Mouse (Mus musculus) 416B (cell line): ENCODE data around the gene B2m.

Experiments
- DNase-seq: peaks from one replicate; pipeline ENCODE4 v3.0.0; 2011; ENCODE audit warnings: low read depth

B2m gene

DNA sequence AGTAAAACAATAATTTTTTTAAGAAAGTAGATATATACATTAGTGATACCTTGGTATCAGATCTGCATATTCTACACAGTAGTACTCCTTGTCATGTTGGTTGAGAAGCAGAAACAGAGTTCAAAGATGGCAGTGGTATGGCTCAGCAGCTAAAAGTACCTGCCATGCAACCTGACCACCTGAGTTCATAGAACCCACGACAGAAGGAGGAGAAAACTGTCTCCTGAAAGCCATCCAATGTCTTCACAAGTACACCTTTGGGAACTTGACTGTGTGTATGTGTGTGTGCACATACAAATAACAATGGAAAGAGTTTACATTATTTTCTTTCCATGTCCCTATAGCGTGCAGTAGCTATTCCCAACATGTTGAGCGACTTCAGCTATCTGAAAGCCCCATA, 2.2 kb downstream of the B2m start:
- no peak for DNase-seq

DNA sequence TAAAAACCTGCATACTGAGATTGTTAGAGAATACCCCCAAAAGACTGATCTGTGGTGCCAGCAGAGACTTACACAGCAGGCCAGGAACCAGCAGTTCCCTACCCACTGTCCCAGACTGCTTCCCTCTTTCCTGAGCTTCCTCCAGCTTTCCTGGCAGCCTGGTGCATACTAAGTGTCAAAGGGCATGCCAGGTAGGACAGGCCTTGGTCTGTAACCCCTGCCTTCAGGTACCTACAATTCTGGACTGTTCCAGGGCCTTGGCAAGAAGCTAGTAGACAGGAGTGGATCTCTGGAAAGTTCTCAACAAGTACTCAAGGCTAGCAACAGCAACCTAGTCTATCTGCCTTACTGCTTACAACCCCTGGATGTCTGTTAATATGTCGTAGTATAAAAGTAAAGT, 3.7 kb downstream of the B2m start:
- no peak for DNase-seq

DNA sequence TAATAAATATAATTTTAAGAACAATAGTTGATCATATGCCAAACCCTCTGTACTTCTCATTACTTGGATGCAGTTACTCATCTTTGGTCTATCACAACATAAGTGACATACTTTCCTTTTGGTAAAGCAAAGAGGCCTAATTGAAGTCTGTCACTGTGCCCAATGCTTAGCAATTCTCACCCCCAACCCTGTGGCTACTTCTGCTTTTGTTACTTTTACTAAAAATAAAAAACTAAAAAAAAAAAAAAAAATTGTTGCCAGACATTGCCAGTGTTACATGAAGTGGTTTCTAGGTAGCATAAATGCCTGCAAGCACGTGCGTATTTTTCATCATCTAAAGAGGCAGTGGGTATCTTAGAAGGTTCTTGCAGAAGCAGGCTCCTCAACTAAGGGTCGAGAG, 5.4 kb downstream of the B2m start:
- DNase-seq = no peak

DNA sequence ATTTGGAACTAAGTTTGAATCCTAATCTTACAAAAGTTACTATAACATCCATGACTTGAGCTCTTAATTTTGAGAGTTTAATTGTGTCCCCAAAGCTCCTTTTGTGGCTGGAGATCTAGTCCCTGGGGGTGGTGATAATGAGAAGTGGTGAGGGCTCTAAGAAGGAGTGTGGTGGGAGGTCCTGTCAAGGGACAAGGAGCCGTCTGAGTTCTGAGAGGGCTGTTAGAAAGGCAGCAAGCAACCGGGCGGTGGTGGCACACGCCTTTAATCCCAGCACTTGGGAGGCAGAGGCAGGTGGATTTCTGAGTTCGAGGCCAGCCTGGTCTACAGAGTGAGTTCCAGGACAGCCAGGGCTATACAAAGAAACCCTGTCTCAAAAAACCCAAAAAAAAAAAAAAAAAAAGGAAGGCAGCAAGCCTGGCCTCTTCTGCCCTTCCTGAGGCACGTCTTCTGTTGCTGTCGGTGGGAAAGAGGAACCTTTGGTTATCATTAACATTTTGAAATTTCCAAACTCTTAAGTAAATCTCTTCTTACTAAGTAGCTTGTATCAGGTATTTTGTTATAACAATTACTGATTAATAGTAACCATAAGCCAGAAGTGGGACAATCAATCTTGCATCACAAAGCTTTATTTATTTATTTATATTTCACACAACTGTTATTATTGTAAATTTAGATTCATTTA, 6.3 kb downstream of the B2m start:
- peak; percentile 54 for DNase-seq

DNA sequence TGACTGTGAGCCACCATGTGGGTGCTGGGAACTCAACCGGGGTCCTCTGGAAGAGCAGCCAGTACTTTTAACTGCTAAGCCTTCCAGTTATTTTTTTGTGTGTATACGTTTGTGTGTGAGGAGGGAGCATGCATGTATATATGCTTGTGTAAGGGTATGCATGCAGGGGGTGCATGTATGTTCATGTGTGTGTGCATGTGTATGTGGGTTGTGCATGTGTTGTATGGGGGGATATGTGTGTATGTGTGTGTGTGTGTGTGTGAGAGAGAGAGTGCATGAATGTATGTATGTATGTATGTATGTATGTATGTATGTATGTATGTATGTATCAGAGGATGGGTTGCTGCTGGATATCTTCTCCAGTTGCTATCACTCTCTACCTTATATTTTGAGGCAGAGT, 7.0 kb downstream of the B2m start:
- DNase-seq = no peak

DNA sequence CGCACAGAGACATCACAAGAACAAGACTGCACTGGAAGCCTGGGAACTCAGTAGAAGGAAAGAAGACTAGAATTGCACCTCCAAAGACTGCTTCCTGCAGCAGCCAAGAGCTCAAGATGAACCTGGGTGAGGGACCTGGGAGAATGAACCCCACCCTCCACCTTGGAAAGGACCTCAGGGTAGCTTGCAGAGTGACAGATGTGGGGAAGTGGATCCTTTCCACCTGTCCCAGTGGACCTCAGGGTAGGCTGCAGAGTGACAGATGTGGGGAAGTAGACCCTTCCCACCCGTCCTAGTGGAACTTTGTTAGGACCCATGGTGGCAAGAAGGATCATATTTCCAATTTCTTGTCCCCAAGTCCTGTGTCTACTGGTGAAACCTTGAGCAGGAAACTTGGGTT, 7.8 kb downstream of the B2m start:
- DNase-seq = no peak

DNA sequence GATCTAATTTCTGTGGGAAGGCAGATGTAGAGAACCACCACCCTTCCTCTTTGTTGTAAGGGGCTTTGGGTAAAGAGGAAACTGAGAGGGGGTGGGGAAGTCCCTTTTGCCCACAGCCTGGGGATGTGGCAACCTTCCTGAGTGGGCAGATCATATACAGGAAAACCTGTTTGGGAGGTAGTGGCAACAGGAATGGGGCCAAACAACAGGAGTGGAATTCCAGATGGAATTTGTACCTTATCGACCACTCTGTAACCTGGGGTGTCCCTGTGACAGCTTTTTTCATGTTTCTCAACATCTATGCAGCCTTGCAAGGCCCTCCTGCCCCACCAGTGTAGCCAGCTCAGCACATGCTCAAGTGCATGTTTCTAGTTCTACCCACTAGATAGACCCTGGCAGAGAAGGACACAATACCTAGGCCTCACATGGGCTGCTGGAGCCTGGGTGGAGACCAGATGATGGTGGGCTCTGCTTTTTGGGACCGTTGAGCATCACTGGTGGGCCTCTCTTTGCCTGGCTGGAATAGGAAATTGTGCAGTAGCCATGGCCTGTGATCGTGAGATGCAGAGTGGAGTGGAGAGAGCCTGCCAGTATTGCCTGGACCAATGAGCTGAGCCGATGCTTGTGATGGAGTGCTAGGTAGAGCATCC, 8.7 kb downstream of the B2m start:
- peak; percentile 42 for DNase-seq

DNA sequence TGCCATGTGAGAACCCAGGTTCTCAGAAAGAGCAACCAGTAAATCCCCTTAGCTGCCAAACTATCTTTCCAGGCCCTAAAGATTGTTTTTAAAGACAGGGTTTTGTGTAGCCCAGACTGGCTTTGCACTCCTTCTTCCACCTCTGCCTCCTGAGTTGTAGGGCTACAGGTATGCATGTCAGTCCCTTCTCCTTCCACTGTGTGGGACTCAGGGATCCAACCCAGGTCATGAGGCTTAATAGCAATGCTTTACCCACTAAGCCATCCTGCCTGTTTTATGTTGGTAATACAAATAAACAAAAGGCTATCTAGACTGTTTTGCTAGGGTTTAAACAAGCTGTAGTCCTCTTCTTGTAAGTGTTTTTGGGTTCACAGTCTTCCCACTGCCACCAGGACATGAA, 10.1 kb downstream of the B2m start:
- DNase-seq = no peak

DNA sequence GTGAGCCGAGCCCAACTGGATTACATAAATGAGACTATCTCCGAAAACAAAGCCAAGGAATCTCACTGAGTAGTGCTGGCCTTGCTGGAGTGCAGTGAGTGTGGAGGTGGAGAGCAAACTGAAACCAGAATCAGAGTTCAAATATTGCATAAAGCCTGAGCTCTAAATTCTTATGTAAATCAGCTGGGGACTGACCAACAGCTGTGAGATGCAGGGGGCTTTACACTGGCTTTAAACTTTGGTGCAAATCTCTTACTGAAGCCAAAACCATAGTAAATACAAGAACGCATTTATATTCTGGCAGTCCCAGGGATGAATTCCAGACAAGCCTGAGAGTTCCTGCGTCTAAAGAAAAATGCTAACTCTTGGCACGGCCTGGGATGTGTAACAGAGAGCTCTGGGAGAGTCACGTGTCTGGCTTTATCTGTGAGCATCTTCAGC, 10.9 kb downstream of the B2m start:
- DNase-seq = no peak

DNA sequence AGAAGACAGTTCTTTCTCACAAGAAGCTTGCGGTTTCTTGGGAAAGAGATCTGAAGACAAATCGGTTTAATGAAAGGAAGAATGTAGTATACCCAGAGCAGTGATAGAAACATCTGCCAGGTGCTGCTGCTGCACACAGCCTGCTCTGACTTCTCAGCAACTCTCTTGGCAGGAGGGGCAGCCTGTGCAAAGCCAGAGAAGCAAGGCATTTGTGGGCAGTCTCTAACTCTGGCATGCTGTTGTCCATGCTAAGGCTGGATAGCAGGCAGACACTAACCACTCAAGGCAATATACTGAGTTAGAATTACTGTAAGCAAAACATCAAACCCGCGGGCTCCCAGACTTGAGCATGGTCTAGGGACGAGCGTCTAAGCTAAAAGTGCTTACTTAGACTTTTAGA, 12.2 kb downstream of the B2m start:
- no peak for DNase-seq

DNA sequence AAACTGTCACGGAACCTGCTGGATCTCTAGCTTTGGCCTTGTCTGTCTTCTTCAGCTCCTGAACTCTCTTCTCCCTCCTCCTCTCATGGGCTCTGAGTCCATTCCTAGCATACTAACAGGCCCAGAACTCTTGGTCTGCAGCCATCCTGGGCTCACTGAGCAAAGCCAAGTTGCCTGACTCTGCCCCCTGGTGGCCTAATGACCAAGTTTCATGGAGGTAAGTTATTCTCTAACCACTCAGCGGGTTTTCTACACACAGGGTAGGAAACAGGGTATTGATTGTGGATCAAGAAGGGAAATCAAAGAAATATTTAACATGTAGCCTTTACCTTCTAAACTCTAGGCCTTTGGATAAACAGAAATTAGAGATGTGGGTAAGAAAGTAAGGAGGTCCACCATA, 13.2 kb downstream of the B2m start, which contains the start of gene Trim69:
Gene Trim69, plus strand, starts transcription at position 21 of the 400 bp plus-strand sequence.
- peak; percentile 80 for DNase-seq

DNA sequence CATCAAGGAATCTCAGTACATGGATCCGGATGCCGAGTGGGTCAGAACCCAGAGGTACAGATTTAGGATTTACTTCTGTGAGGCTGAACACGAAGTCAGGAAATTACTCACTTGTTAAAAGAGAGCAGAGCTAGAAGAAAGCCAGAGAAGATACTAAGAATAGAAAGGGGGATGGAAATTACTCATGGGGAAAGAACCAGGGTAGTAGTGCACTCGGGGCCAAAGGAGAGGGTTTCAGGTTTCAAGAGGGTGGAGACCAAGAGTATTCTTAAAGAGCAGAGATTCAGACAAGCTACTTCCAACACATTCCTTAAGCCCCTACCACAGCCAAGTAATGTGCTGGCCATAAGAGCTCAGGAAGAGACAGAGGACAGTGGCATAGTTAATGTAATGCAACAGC, 14.1 kb downstream of the B2m start:
- DNase-seq = peak; percentile 91

DNA sequence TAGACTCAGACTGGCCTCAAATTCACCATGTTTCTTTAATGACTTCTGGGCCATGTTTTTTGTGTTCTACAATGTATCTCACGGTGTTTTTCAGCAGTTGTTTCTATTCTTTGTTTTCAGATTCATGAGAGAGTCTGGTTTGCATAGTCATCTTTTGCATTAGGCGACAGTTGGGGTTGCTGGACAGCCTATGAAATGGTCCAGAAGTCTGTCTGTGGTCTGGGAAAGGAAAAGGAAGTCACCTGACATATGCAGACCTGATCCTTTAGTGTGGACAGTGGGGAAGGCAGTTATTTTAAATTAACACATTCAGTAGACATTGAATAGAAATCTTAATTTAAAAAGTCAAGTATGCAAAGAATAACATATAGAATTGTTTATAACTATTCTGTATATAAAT, 15.0 kb downstream of the B2m start:
- DNase-seq = peak; percentile 68

DNA sequence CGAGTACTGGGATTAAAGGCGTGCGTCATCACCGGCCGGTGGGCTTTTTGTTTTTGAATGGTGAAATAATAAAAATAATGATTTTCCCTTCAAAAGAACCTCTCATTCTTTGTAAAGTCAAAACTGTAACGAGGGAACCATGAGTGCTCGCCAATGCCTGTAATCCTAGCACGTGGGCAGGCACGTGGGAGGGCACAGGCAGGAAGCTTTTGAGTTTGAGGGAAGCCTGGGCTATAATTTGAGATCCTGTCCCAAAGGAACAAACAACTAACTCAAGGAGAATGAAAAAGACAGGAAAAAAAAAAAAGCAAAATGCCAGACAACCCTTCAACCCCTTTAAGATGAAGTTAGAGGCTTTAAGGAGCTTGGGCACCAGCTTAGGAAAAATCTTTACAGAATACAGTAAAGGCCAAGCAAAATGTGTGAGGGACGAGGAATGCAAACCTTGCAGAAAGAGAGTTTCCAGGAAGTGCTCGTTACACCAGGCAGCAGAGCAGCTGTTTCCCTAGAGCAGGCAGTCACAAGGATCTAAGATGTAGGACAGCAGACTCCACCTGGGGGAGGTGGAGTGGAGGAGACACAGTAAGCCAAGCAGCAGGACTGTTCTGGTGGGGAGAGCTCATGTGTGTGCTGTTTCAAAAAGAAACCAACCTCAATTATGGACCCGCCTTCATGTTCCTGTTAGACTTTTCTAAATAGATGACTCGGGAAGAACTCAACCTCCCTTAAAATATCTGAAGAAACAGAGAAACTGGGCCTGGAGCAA, 16.1 kb downstream of the B2m start:
- DNase-seq = peak; percentile 52

DNA sequence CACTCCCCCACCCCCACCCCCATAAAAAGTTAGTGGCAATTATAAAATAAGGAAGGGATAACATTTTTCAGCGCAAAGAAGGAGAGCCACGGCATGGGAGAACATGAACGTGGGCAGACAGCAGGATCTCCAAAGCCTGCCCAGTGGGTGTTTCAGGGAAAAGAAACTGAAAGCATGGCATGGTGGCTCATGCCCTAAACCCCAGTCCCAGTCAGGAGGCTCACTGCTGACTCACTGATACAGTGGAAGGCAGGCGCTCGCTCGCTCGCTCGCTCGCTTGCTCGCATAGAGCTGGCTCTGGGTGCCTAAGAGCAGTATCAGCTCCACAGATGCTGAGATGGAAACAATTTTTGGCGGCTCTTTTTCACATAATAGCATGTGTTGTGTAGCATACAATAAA, 16.8 kb downstream of the B2m start:
- peak; percentile 79 for DNase-seq

DNA sequence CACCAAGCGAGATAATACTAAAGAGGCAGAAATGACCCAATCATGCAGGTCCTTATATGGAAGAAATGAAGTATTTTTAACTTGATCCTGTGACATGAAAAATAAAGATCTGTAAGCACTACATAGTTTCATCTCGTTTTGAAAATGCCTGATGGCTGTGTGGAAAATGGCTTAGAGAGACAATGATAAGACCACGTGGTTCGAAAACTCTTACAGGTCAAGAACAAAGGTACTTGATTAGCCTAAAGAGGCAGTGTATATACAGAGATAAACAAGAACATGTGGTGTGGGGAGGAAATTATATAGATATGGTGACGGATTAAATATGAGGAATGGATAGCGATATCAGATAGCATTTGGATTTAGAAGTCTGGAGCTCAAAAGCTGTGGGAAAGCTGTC, 23.8 kb downstream of the B2m start:
- DNase-seq = no peak

DNA sequence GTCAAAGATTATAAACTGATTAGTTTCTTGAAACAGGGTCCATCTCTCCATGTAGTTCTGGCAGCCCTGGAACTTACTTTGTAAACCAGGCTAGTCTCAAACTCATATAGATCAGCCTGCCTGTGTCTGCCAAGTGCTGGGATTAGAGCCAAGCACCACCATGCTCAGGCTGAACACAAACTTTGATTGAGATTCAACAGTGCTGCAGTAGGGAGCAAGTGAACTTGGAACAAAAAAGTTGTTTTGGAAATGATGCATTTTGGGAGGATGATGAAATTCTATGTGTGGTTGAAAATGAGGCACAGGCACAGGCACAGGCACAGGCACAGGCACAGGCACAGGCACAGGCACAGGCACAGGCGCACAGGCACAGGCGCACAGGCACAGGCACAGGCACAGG, 24.7 kb downstream of the B2m start:
- DNase-seq = no peak

DNA sequence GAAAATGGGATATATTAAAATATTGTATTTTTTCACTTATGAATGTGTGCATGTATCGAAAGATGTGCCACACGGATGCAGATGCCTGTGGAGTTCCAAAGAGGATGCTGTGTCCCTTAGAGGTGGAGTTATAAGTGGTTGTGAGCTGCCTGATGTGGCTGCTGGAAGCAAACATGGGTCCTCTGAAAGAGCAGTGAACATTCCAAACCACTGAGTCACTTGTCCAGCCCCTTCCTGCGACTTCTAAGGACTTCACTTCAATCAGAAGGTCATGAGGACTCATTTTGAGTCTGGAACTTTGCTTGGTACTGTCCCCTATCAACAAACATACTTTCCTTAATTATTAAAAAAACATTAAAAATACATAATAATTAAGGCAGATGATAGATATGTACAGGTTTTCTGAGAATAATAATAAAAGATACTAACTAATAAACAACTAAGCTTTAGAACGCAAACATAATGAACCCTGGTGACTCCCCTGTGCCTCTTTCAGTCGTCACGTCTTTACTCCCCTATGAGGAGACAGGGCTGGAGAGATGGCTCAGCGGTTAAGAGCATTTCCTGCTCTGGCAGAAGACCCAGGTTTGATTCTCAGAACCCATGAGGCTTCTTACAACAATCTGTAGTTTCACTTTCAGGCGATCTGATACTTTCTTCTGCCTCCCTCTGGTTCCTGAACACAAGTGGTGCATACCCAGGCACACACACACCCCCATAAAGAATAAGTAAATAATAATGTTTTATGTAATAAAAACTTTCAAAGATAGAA, 32.8 kb downstream of the B2m start:
- DNase-seq = peak; percentile 68

DNA sequence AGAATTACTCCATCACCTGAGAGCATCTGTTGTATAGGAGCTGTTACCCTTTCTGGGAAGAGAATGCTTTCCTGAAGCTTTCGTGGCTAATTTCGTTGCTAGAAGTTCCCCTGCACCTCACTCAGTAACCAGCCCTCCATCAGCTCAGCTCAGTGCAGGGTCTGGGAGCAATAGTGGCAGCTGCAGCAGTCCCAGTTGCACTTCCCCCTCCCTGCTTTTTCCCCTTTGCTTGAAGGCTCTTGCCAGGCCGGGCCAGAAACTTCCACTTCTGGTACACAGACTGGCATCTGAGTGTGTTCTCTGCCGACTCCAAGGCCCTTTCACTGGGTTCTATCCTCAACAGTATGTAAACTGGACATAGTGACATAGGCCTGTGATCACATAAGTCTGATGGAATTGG, 37.6 kb downstream of the B2m start:
- no peak for DNase-seq

DNA sequence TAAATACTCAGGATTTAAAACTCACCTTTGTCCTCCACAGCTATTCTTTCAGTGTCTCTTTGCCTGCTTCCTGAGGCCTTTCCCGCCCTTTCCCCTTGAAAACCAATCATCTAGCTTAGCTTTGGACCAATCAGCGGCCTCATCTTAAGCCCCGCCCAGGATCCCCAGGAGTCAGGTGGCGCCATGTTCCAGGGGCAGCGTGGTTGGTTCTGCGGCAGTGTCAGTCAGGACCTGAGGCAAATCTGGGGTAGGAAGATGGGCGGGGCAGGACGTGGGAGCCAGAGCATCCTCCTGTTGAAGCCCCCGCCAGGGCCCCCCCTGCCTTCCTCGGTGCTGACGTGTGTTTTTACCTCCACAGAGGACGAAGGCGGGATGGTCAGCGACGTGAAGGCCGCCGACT, 38.6 kb downstream of the B2m start, which contains the start of the genes Patl2 and Terb2:
Gene Patl2, minus strand, starts transcription at position 84 of the 400 bp plus-strand sequence.
Gene Terb2, plus strand, starts transcription at position 167 of the 400 bp plus-strand sequence.
- DNase-seq = no peak

DNA sequence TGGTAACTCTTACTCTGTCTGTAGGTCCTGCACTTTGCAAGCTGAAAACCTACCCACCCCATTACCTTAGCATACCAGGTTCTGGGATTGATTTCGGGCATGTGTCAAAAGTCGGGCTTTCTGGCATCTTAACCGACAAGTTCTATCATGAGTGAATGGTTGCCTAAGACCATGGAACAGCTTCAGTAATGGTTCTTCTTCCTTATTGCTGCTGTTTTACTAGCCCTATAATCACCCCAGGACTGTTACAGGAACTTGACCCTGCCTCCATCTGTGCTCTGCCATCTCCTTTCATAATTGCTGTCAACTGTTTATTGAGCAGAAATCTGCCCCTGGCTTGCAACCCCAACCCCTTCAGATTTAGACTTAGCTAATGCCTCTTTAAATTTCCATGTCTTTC, 39.3 kb downstream of the B2m start:
- no peak for DNase-seq

DNA sequence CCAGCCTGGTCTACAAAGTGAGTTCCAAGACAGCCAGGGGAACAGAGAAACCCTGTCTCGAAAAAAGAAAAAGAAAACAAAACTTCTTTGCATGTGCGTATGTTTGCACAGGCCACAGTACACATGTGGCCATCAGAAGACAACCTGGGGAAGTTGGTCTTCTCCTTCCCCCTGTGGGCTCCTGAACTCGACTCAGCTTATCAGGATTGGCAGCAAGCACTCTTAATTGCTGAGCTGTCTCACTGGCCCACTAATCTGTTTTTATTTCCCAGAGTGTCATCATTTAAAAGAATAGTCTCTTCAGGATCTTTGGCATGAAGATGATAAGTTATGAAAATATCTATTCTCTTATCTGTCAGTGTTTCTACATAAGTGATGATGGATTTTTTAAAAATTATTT, 44.4 kb downstream of the B2m start:
- no peak for DNase-seq
